Mouse (Mus musculus): ENCODE measurements at regions not wholly inside any gene's neighbourhood (a gene's known extent, or its start where the extent isn't known, plus 50 kb on each side); places are given as distances from the start of the nearest gene placed in this dataset.

GRCm38 (mm10) chr3:104333345-104333744, 113.2 kb upstream of the Magi3 start:
- Histone ChIP-seq H3K4me1 (ENCODE audit: insufficient read depth, low read length) (peaks cover 9% of the 10 kb centered on the region; the same call in 1 of the 2 replicates), H3K36me3 (ENCODE audit: insufficient read depth, low read length) (no peaks in the 10 kb centered on the region), H3K9ac (replicated peaks; ENCODE audit: low read length, poor library complexity, severe bottlenecking) (no peak overlapping the region), H3K9me3 (ENCODE audit: low read length) (no peaks in the 10 kb centered on the region), H3K27ac (ENCODE audit: low read depth, low read length) (no peak overlapping the region), H3K4me3 (ENCODE audit: low read depth, low read length) (no peak overlapping the region), H3K4me2 (ENCODE audit: low read depth, low read length, poor library complexity, severe bottlenecking) (no peak overlapping the region), H3K27me3 (ENCODE audit: insufficient read depth, low read length) (no peaks in the 10 kb centered on the region)
- 70% methylated on average over 10 of the region's 10 CpGs for WGBS
- TF ChIP-seq CTCF (IDR thresholded peaks at IDR 0.05): no peak
- no peak for ATAC-seq (ENCODE audit: low FRiP score)
- DNase-seq (ENCODE audit: low spot score): no peak

GRCm38 (mm10) chr3:104330646-104331045, 110.5 kb upstream of the Magi3 start:
- H3K4me1 ChIP-seq (ENCODE audit: insufficient read depth, low read length): peaks cover 3% of the 10 kb centered on the region; the same call in 1 of the 2 replicates
- DNase-seq (ENCODE audit: low spot score): no peak
- no peak for ATAC-seq (ENCODE audit: low FRiP score)
- H3K9me3 ChIP-seq (ENCODE audit: low read length): no peaks in the 10 kb centered on the region
- H3K9ac ChIP-seq (replicated peaks; ENCODE audit: low read length, poor library complexity, severe bottlenecking): no peak overlapping the region
- no peaks in the 10 kb centered on the region for H3K27me3 ChIP-seq (ENCODE audit: insufficient read depth, low read length)
- WGBS: 86% methylated on average over 6 of the region's 6 CpGs
- H3K27ac ChIP-seq (ENCODE audit: low read depth, low read length): no peak overlapping the region
- H3K4me3 ChIP-seq (ENCODE audit: low read depth, low read length): no peak overlapping the region
- no peak for TF ChIP-seq CTCF (IDR thresholded peaks at IDR 0.05)
- H3K4me2 ChIP-seq (ENCODE audit: low read depth, low read length, poor library complexity, severe bottlenecking): no peak overlapping the region
- no peaks in the 10 kb centered on the region for H3K36me3 ChIP-seq (ENCODE audit: insufficient read depth, low read length)

DNA sequence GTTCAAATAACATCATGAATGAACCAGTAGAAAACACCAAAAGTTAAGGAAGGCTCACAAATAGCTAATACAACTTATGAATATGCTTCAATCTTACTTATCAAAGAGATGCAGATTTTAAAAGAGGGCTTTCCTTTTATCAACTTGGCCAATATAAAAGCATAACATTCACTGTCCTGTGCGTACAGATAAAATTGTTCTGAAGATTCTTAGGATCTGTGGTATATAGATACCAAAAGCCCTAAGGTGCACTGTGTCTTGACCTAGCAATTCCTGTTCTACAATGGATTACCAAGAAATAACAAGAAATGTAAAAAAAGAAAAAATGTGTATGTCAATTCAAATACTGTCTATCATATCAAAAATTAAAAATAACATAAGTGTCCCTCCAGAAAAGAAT, 107.7 kb upstream of the Magi3 start:
- DNase-seq (ENCODE audit: low spot score): no peak
- WGBS: 100% methylated on average over 1 of the region's 1 CpGs
- no peaks in the 10 kb centered on the region for H3K27me3 ChIP-seq (ENCODE audit: insufficient read depth, low read length)

DNA sequence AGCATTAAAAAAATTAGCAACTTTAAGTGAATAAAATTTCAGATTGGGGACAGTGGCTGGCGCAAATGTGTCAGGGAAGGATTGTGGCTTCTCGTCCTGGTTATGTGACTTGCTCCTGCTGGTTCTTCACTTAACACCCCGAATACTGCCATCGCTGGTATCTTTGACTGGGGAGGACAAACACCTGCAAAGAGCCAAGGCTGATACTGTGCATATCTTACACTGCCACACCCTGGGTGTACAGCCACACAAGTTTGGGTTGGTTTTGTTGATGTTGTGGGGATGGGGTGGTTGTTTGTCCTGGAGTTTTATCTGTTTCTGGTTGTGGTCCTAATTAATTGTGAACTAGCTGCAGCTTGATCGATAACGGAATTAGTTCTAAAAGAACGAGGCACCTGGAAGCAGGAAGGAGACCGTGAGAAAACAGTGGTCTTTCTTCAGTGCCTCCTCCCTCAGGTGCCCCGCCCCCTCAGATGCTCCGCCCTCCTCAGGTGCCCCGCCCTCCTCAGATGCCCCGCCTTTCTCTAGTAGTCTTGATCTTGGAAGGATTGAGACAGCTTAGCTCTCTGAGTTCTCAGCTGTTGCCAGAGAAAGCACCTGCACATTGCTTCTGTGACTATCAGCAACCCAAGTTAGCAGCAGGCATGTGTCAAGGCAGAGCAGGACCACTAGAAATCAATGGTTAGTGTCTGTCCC, 107.0 kb upstream of the Magi3 start:
- Histone ChIP-seq H3K4me3 (ENCODE audit: low read depth, low read length) (no peak overlapping the region), H3K27ac (ENCODE audit: low read depth, low read length) (no peak overlapping the region), H3K4me1 (ENCODE audit: insufficient read depth, low read length) (no peaks in the 10 kb centered on the region), H3K36me3 (ENCODE audit: insufficient read depth, low read length) (no peaks in the 10 kb centered on the region), H3K27me3 (ENCODE audit: insufficient read depth, low read length) (no peaks in the 10 kb centered on the region), H3K9ac (replicated peaks; ENCODE audit: low read length, poor library complexity, severe bottlenecking) (no peak overlapping the region), H3K4me2 (ENCODE audit: low read depth, low read length, poor library complexity, severe bottlenecking) (no peak overlapping the region), H3K9me3 (ENCODE audit: low read length) (no peaks in the 10 kb centered on the region)
- WGBS: 89% methylated on average over 12 of the region's 12 CpGs
- TF ChIP-seq CTCF (IDR thresholded peaks at IDR 0.05): no peak
- no peak for DNase-seq (ENCODE audit: low spot score)
- no peak for ATAC-seq (ENCODE audit: low FRiP score)

More for the DNA sequence above, 107.7 kb upstream of the Magi3 start:
- Histone ChIP-seq H3K27ac (ENCODE audit: low read depth, low read length) (no peak overlapping the region), H3K36me3 (ENCODE audit: insufficient read depth, low read length) (no peaks in the 10 kb centered on the region), H3K4me1 (ENCODE audit: insufficient read depth, low read length) (no peaks in the 10 kb centered on the region), H3K4me2 (ENCODE audit: low read depth, low read length, poor library complexity, severe bottlenecking) (no peak overlapping the region), H3K9me3 (ENCODE audit: low read length) (no peaks in the 10 kb centered on the region), H3K9ac (replicated peaks; ENCODE audit: low read length, poor library complexity, severe bottlenecking) (no peak overlapping the region), H3K4me3 (ENCODE audit: low read depth, low read length) (no peak overlapping the region)
- ATAC-seq (ENCODE audit: low FRiP score): no peak
- TF ChIP-seq CTCF (IDR thresholded peaks at IDR 0.05): no peak

DNA sequence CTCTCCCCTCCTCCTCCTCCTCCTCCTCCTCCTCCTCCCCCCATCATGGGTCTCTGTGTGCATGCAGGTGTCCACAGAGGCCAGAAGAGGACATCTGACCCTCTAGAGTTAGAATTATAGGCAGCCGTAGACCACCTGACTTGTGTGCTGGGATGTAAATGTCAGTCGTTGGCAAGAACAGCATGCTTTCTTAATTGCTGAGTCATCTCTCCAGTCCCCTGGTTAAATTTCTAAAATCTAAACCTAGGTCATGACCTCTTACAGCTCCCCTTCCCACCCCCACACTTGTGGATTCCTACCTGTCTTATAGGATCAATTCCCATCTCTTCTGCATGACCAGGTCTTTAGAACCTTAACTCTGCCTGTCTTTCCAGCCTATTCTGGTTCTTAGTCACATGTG, 102.4 kb upstream of the Magi3 start:
- Histone ChIP-seq H3K4me2 (ENCODE audit: low read depth, low read length, poor library complexity, severe bottlenecking) (no peak overlapping the region), H3K4me3 (ENCODE audit: low read depth, low read length) (no peak overlapping the region), H3K36me3 (ENCODE audit: insufficient read depth, low read length) (no peaks in the 10 kb centered on the region), H3K9me3 (ENCODE audit: low read length) (no peaks in the 10 kb centered on the region), H3K9ac (replicated peaks; ENCODE audit: low read length, poor library complexity, severe bottlenecking) (no peak overlapping the region), H3K27me3 (ENCODE audit: insufficient read depth, low read length) (no peaks in the 10 kb centered on the region), H3K27ac (ENCODE audit: low read depth, low read length) (no peak overlapping the region), H3K4me1 (ENCODE audit: insufficient read depth, low read length) (peaks cover 5% of the 10 kb centered on the region)
- TF ChIP-seq CTCF (IDR thresholded peaks at IDR 0.05): no peak
- no peak for DNase-seq (ENCODE audit: low spot score)
- 76% methylated on average over 2 of the region's 2 CpGs for WGBS
- no peak for ATAC-seq (ENCODE audit: low FRiP score)

GRCm38 (mm10) chr3:104320404-104320803, 100.2 kb upstream of the Magi3 start:
- no peaks in the 10 kb centered on the region for H3K27me3 ChIP-seq (ENCODE audit: insufficient read depth, low read length)
- 73% methylated on average over 4 of the region's 4 CpGs for WGBS
- peaks cover 5% of the 10 kb centered on the region for H3K4me1 ChIP-seq (ENCODE audit: insufficient read depth, low read length)
- no peak overlapping the region for H3K27ac ChIP-seq (ENCODE audit: low read depth, low read length)
- H3K9ac ChIP-seq (replicated peaks; ENCODE audit: low read length, poor library complexity, severe bottlenecking): no peak overlapping the region
- ATAC-seq (ENCODE audit: low FRiP score) (no peak), DNase-seq (ENCODE audit: low spot score) (peak; percentile 20)
- TF ChIP-seq CTCF (IDR thresholded peaks at IDR 0.05): no peak
- no peaks in the 10 kb centered on the region for H3K36me3 ChIP-seq (ENCODE audit: insufficient read depth, low read length)
- H3K4me2 ChIP-seq (ENCODE audit: low read depth, low read length, poor library complexity, severe bottlenecking): no peak overlapping the region
- no peak overlapping the region for H3K4me3 ChIP-seq (ENCODE audit: low read depth, low read length)
- no peaks in the 10 kb centered on the region for H3K9me3 ChIP-seq (ENCODE audit: low read length)
